Mouse (Mus musculus) lung, postnatal 36 days (tissue): ENCODE results near the gene Clk2.

ENCODE experiments used
- DNase-seq: peaks from one replicate; pipeline ENCODE4 v3.0.0; 2022; ENCODE audit warnings: mixed read lengths

The Clk2 gene

GRCm38 (mm10) chr3:89164506-89165267 is at the start of gene Clk2:
Clk2 (plus strand) TSS chr3:89164795.
- peak; percentile 97 for DNase-seq

GRCm38 (mm10) chr3:89115522-89115921 is 49.1 kb upstream of the Clk2 start:
- DNase-seq, result peak; percentile 72

DNA sequence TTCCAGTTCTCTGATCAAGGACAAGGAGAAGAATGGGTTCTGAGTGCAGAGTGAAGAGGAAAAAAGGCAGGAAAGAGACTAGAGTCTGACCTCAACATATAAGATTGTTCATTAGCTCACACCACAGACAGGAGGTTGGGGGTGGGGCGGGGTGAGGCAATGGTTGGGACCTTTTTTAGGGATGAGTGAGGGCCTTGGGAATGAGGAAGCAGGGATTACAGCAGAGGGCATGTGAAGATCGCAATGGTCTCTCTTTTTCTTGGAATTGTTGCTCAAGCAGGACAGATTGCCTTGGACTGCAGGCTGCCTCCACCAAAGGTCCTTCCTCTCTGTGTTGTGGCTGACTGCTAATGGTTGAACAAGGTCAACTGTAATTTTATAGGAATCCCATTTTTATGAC is 41.3 kb upstream of the Clk2 start:
- DNase-seq, result peak; percentile 58

DNA sequence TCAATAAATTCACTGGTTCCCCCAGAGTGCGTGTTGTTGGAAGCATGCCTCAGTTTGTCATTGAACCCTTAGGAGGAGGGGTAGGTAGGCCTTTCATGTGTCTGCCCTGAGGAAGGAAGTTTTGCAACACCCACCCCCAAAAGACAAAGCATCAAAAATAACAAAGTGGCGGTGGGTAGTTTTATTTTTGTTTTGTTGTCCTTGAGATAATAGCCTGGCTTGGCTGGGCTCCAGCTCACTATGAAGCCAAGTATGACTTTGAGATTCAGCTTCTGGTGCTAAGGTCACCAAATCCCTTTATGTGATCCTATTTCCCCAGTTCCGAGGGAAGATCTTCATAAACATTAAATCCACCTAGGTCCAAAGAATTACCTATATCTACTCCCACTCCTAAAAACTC is 40.4 kb upstream of the Clk2 start:
- no peak for DNase-seq

DNA sequence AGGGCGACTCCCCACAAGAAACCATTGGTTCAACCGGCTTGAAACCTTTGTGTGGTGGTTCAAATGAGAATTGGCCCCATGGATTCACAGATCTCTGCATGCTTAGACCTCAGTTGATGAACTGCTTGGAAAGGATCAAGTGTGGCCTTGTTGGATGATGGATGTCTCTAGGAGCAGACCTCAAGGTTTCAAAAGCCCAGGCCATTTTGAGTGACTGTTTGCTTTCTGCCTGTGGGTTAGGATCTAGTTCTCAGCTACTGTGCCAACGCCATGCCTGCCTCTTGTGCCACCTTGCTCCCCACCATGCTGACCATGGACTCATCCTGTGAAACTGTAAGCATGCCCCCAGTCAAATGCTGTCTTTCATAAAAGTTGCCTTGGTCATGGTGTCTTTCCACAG is 38.6 kb upstream of the Clk2 start:
- DNase-seq, result no peak

GRCm38 (mm10) chr3:89129908-89130307 is 34.7 kb upstream of the Clk2 start:
- DNase-seq, result no peak

- DNase-seq, result no peak
Observed at GRCm38 (mm10) chr3:89131816-89132215, 32.8 kb upstream of the Clk2 start.

GRCm38 (mm10) chr3:89132285-89133062 is 32.1 kb upstream of the Clk2 start:
- peak; percentile 23 for DNase-seq

DNA sequence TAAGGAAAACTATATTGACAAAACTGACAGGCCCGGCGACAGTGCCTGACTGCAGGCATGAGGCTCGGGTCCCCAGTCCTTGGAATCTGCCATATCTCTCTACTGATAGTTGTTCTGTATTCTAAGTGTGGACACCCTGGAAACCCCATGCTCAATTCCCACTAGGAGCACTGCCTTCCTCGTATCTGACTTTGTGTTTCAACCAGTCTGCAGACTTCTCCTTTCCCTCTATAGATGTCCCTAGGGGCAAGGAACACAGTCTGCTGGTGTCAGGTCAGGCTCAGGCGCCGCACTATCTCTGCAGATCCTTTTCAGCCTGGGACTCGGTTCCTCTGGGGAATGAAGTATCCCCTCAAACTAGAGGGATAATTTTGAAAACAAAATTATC is 31.5 kb upstream of the Clk2 start:
- no peak for DNase-seq

GRCm38 (mm10) chr3:89133752-89134151 is 30.8 kb upstream of the Clk2 start:
- DNase-seq, result no peak

DNA sequence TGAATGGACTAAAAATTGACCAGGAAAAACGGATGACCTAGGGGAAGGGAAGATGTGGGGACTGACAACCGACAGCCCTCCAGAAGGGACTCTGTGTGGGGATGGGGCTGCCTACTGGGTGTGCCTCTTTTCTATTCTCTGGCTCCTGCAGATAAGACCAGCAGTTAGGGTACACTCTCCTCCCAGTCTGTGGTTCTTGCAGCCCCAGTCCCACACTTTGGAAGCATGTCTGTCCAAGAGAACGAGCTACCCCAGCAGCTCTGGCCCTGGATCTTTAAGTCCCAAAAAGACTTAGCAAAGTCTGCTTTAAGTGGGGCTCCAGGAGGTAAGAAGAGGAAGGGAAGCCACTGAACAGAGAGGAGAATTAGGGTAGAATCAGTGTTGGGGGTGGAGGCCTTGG is 28.6 kb upstream of the Clk2 start, which contains the start of gene Pklr:
Gene Pklr (plus strand): TSS at position 185 of the 400 bp plus-strand sequence.
- no peak for DNase-seq

DNA sequence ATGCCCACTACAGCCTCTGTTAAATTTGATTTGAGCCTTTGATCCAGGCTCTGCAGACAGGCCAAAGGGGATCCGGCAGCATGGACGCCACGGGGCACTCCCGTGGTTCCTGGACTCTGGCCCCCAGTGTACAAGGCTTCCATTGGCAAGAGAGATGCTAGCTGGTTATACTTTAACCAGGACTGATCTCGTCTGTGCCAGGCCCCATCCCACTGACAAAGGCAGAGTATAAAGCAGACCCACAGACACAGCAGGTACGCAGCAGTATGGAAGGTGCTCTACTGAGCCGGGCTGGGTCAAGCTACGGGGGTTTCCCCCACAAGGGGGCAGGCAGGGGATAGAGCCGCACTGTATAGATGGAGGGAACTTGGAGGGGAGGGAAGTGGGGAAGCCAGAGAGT is 28.2 kb upstream of the Clk2 start:
- DNase-seq, result no peak

DNA sequence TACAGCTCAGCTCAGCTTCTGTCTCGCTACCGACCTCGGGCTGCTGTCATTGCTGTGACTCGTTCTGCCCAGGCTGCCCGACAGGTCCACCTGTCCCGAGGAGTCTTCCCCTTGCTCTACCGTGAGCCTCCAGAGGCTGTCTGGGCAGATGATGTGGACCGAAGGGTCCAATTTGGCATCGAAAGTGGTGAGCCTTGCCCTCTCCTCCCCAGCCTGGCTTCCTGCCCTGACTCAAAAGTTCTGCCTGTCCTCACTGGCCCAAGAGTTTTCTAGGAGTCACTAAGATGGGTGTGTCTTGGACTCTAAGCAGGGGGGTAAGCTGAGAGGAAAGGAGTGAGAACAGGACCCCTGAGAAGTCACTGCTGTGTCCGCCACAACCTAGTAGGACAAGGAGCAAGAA is 19.8 kb upstream of the Clk2 start:
- no peak for DNase-seq

GRCm38 (mm10) chr3:89145566-89145965 is 19.0 kb upstream of the Clk2 start:
- DNase-seq, result no peak

GRCm38 (mm10) chr3:89147101-89147978 is 17.3 kb upstream of the Clk2 start:
- DNase-seq, result peak; percentile 60

DNA sequence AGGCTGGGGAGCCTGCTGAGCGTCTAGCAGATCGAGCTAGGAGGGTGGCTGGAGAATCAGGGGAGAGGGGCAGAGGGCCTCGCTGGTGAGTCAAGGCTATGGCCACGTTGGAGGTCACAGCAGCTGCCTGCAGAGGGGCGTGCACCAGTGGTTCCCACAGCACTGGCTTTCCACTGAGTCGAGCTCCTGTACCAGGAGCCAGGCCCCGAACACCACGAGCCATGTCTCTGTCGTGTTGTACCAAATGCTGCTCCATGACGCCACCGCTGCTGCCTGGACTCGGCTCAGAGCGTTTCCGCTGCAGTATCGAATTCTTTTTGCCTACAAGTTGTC is 16.6 kb upstream of the Clk2 start:
- DNase-seq, result no peak

DNA sequence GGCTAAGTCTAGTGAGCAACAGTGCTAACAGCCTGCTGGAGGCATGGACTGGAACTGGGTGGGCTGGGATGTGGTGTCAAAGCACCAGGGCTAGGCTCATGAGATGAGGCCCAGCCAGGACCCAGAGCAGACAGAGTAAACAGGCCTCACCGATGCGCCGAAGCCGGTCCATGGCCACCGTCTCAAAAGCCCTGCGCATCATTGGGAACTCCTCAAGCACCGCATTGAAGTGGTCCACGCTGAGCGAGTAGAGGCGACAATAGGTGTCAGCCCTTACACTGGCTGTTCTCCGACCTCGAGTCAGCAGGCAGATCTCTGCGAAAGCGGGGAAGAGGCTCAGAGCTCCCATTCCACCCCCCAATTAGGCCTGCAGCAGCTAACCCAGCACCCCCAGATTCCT is 16.0 kb upstream of the Clk2 start:
- DNase-seq, result no peak

DNA sequence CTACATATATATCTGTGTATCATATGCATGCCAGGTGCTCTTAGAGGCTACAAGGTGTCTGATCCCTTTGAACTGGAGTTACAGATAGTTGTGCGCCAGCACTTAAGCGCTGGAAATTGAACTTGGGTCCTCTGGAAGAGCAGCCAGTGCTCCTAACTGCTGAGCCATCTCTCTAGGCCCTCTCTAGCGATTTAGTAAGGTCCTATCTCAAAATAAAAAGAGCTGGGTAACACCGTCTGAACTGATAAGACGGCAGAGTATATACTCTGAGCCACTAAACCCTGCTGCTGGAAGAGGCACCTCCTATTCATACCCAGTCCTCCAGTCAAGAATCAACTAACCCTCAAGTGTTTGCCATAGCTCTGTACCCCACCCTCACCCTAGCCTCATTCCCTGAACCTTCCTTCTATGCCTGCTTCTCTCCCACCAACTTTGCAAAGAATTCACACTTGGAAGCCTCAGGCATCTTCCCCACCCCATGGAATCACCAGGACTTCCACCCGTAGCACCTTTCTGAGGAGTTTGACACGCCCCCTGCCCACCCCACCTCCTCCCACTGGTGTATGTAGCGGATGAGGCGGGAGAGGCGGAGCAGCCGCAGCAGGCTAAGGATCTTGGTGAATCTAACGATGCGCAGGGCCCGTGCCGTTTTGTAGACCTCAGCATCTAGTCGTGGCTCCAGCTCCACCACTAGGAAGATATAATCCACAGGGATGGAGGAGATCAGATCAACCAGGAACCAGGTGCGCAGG is 12.3 kb upstream of the Clk2 start:
- DNase-seq, result no peak

DNA sequence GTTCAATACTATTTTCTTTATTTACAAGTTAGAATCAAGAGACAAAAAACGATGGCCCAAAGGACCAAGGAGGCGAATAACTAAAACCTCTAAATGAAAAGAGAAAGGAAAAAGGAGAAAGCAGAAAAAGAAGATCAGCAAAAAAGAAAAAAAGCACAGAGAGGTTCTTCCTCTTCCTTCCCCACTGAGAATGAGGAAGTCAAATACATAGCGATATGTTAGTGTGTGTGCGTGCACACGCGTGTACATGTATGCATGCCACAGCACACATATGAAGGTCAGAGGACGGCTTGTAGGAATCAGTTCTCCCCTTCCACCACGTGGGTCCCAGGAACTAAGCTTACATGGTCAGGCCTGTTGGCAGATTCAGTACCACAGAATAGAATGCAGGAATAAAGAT is 7.6 kb upstream of the Clk2 start:
- no peak for DNase-seq

DNA sequence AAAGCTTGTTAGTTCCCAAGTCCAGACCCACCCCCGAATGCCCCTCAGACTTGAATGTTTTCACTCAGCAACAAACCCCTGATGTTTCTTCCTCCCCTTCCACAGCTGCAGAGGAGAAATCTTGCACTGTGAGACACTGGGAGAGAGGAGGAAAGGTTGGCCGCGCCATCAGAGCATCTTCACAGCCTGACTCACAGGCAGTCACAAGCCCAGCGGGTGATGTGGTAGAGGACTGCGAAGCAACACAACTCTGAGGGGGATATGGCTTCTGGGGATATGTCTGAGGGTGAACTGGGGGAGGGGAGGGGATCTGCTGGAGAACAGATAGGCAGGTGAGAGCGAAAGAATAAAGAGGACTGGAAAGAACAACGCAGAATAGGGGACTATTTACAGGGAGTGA is 5.9 kb upstream of the Clk2 start:
- DNase-seq, result no peak

GRCm38 (mm10) chr3:89159211-89159610 is 5.4 kb upstream of the Clk2 start:
- DNase-seq, result peak; percentile 76

DNA sequence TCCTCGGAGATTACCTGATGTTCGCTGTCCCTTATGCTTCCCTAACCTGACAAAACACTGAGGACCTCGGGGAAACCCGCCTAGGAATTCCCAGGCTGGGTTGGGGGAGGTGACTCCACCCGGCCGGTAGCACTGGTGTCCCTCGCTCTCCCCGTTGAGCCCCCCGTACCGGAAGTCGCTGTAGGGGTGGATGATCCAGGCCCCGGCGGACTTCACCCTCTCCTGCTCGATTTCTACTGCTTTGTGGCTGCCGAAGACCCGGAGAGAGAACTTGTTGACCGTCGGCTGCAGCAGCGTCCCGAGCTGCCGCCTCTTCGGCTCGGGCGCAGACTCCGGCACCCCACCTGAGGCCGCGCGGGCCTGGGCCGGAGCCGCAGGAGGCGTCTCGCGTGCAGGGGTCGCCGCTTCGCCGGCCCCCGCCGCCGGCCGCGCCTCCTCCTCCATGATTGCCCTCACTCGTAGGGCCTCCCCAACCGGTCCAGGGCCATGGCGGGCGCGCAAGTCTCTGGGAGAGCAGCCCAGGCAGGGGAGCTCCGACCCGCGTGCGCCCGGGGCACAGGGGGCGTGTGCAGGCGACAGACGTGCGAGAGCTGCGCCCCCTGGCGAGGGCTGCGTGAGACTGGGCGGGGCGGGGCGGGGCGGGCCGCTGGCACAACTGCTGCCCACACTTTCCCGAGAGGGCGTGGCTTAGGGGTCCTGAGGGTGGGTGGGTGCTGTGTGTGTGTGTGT is 4.8 kb upstream of the Clk2 start, which contains the start of gene Hcn3:
Gene Hcn3 (minus strand): TSS at position 581 of the 729 bp plus-strand sequence.
- DNase-seq, result peak; percentile 52
